Mouse (Mus musculus) neural tube, embryonic 11.5 days (tissue): ENCODE data around the gene Ppp3ca. TPM values are rescaled to one million over a fixed set of nuclear protein-coding genes. Genes with fewer than 3 reads are reported as not detected.

Experiments used
- ATAC-seq: fragments of 200-750 bp; cut with Nextera tagmentation; 2 replicates; pipeline ENCODE4 v1.8.0; 2017; ENCODE audit warnings: moderate number of reproducible peaks, mild to moderate bottlenecking, moderate TSS enrichment, moderate library complexity; ENCODE audit not compliant: insufficient read depth, low FRiP score, low TSS enrichment
- DNase-seq: peaks from one replicate; pipeline ENCODE4 v3.0.0-alpha.2; 2015; ENCODE audit warnings: low spot score
- H3K27ac ChIP-seq: fragments of 300-500 bp; sonication (generic); 2 replicates; pipeline ENCODE4 v1.5.1; 2014; ENCODE audit warnings: low read depth, mild to moderate bottlenecking, low read length
- H3K27me3 ChIP-seq: fragments of 300-500 bp; sonication (generic); 2 replicates; pipeline ENCODE4 v1.6.1; 2014; ENCODE audit warnings: mild to moderate bottlenecking, low read length, mixed read lengths; ENCODE audit not compliant: control insufficient read depth, insufficient read depth
- H3K36me3 ChIP-seq: fragments of 300-500 bp; sonication (generic); 2 replicates; pipeline ENCODE4 v1.6.1; 2014; ENCODE audit warnings: mild to moderate bottlenecking, low read length, moderate library complexity, mixed read lengths; ENCODE audit not compliant: control insufficient read depth, insufficient read depth
- H3K4me1 ChIP-seq: fragments of 300-500 bp; sonication (generic); 2 replicates; pipeline ENCODE4 v1.6.1; 2014; ENCODE audit warnings: low read length, mixed read lengths; ENCODE audit not compliant: control insufficient read depth, insufficient read depth
- H3K4me2 ChIP-seq: fragments of 300-500 bp; sonication (generic); 2 replicates; pipeline ENCODE4 v1.6.1; 2014; ENCODE audit warnings: low read depth, mild to moderate bottlenecking, moderate library complexity
- H3K4me3 ChIP-seq: fragments of 300-500 bp; sonication (generic); 2 replicates; pipeline ENCODE4 v1.5.1; 2014; ENCODE audit warnings: low read depth, low read length
- H3K9ac ChIP-seq: fragments of 300-500 bp; sonication (generic); 2 replicates; pipeline ENCODE4 v1.6.1; 2014; ENCODE audit warnings: mild to moderate bottlenecking, low read length
- H3K9me3 ChIP-seq: fragments of 300-500 bp; sonication (generic); 2 replicates; pipeline ENCODE4 v1.6.1; 2016; ENCODE audit warnings: low read length; ENCODE audit not compliant: control insufficient read depth
- WGBS: fragments of 180-500 bp; shearing (Covaris S2); extraction: QIAGEN DNeasy Blood & Tissue Kit; methylation state at CpG from one replicate; pipeline ENCODE4 v1.1.7; 2014; 5-methylcytosine and 5-hydroxymethylcytosine counted together
- polyA plus RNA-seq: library from polyadenylated mRNA; unstranded; fragments of >200 nt; fragmentation: Nextera tagmentation; extraction: Ambion mirVana; gene quantifications from 2 replicates; pipeline ENCODE4 v1.2.1, GENCODE M21; 2014

Gene Ppp3ca
- polyA plus RNA-seq, 1 experiment from 2014 or later: 72.4 TPM

GRCm38 (mm10) chr3:136812791-136813190, 142.9 kb downstream of the Ppp3ca start:
- Histone ChIP-seq H3K4me1 (no peaks in the 10 kb centered on the region), H3K4me3 (no peak overlapping the region), H3K36me3 (no peaks in the 10 kb centered on the region), H3K27me3 (no peaks in the 10 kb centered on the region), H3K4me2 (no peak overlapping the region), H3K9ac (no peak overlapping the region), H3K27ac (no peak overlapping the region), H3K9me3 (no peaks in the 10 kb centered on the region)
- DNase-seq: no peak
- no peak for ATAC-seq
- WGBS: 92% methylated on average over 2 of the region's 2 CpGs

DNA sequence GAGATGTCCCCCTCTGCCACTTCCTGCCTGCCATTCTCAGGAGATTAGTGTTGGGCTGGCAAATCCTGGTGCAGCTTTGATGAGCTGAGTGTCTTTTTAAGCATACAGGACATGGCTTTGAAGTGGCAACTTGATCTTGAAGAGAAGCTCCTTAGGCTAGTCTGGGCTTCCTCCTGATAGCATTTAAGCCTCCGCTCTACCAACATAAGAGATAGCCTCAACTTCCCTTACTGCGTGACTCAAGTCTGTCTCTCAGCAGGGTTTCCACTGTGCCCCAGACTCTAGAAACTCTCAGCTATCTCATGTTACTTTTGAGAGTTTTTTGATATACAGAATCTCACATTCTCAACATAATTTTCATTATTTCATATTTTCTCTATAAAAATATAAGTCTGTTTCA, 144.0 kb downstream of the Ppp3ca start:
- 76% methylated on average over 2 of the region's 2 CpGs for WGBS
- Histone ChIP-seq H3K4me3 (no peak overlapping the region), H3K4me1 (no peaks in the 10 kb centered on the region), H3K9ac (no peak overlapping the region), H3K27ac (no peak overlapping the region), H3K27me3 (no peaks in the 10 kb centered on the region), H3K36me3 (no peaks in the 10 kb centered on the region), H3K4me2 (no peak overlapping the region), H3K9me3 (no peaks in the 10 kb centered on the region)
- no peak for DNase-seq
- ATAC-seq: no peak

DNA sequence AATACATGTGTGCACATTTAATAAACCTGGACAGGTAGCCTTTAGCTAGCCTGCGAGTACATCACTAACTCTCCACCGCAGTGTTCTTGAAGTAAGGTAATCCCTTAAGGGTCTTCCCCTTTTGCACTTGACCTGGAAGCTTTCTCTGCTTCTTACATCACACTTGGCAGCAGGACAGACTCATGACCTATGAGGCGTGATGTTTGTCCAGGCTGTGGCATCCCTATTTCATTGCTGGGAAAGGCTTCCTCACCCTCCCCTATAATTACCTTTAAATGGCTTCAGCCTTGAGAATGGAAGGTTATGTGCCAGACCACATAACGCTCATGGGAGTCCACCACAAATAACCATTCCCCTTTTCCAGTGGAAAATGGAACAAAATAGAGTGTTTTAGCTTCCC, 145.0 kb downstream of the Ppp3ca start:
- ATAC-seq (no peak), DNase-seq (no peak)
- no peak overlapping the region for H3K4me2 ChIP-seq
- H3K4me3 ChIP-seq: no peak overlapping the region
- H3K27me3 ChIP-seq: no peaks in the 10 kb centered on the region
- no peak overlapping the region for H3K9ac ChIP-seq
- WGBS: 88% methylated on average over 4 of the region's 4 CpGs
- no peaks in the 10 kb centered on the region for H3K36me3 ChIP-seq
- no peaks in the 10 kb centered on the region for H3K9me3 ChIP-seq
- H3K27ac ChIP-seq: no peak overlapping the region
- H3K4me1 ChIP-seq: no peaks in the 10 kb centered on the region

- Histone ChIP-seq H3K4me1 (no peaks in the 10 kb centered on the region), H3K27ac (no peak overlapping the region), H3K9me3 (no peaks in the 10 kb centered on the region), H3K4me3 (no peak overlapping the region), H3K9ac (no peak overlapping the region), H3K27me3 (no peaks in the 10 kb centered on the region), H3K4me2 (no peak overlapping the region), H3K36me3 (no peaks in the 10 kb centered on the region)
- 76% methylated on average over 3 of the region's 3 CpGs for WGBS
- DNase-seq (no peak), ATAC-seq (no peak)
Observed at GRCm38 (mm10) chr3:136816319-136816718, 146.4 kb downstream of the Ppp3ca start.

DNA sequence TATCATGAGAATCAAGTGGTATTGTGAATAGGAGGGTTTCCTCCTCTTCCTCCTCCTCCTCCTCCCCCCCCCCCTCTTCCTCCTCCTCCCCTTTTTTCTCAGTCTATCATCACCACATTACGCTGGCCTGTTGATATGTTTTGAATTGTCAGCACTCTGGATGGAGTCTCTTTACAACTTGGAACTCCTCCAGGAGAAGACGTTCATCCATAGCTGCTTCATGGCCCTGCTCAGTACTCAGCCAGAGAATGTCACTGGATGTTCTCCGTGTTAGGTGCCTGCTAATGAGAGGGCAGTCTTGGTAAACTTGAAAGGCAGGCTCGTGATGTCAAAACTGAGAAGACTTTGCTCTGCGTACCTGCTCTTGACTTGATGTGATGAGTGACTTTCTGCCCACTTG, 149.1 kb downstream of the Ppp3ca start:
- no peak for DNase-seq
- H3K4me1 ChIP-seq: no peaks in the 10 kb centered on the region
- no peak for ATAC-seq
- H3K27ac ChIP-seq: no peak overlapping the region
- no peak overlapping the region for H3K4me3 ChIP-seq
- no peak overlapping the region for H3K4me2 ChIP-seq
- 86% methylated on average over 5 of the region's 5 CpGs for WGBS
- no peaks in the 10 kb centered on the region for H3K9me3 ChIP-seq
- no peak overlapping the region for H3K9ac ChIP-seq
- no peaks in the 10 kb centered on the region for H3K27me3 ChIP-seq
- no peaks in the 10 kb centered on the region for H3K36me3 ChIP-seq

DNA sequence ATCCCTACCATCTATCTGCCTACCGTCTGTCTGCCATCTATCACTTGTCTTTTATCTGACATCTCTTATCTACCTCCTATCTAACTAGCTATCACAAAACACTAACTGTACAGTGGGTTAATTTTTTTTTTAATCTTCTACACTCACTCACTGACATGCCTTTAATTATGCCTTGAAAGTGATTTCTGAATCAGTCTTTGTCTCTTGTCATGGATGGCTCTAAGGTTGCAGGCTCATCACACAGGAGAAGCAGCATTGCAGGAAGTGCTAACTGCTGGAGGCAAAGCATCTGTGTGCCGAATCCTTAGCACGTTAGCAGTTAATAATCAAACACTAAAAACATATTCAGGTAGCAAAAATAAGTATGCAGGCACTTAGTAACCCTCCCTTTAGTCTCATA, 151.1 kb downstream of the Ppp3ca start:
- DNase-seq: no peak
- WGBS: 81% methylated on average over 3 of the region's 3 CpGs
- no peak overlapping the region for H3K27ac ChIP-seq

DNA sequence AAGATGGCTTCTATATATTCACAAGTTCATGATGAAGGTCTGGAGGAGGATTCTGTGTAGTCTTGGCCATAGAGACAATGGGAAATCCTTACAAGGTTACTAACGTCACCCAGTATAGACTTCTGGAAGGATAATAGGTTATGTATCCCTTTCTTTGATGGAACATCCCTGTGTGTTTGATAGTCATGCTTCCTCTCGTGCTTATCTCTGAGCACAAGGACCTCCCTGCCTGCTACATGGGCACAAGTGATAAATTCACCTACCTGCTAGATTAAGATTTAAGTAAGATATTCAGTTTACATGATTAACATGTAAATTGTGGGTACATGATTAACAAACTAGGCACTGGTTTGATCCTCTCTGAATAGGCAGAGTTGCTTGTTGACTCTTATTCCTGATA, 152.1 kb downstream of the Ppp3ca start:
- Histone ChIP-seq H3K4me3 (no peak overlapping the region), H3K27me3 (no peaks in the 10 kb centered on the region), H3K4me2 (no peak overlapping the region), H3K9me3 (no peaks in the 10 kb centered on the region), H3K9ac (no peak overlapping the region), H3K36me3 (no peaks in the 10 kb centered on the region), H3K4me1 (no peaks in the 10 kb centered on the region), H3K27ac (no peak overlapping the region)
- DNase-seq: no peak
- 88% methylated on average over 2 of the region's 2 CpGs for whole genome bisulfite sequencing
- no peak for ATAC-seq

More for the DNA sequence above, 151.1 kb downstream of the Ppp3ca start:
- Histone ChIP-seq H3K4me1 (no peaks in the 10 kb centered on the region), H3K9ac (no peak overlapping the region), H3K9me3 (no peaks in the 10 kb centered on the region), H3K27me3 (no peaks in the 10 kb centered on the region), H3K4me3 (no peak overlapping the region), H3K4me2 (no peak overlapping the region), H3K36me3 (no peaks in the 10 kb centered on the region)
- no peak for ATAC-seq

DNA sequence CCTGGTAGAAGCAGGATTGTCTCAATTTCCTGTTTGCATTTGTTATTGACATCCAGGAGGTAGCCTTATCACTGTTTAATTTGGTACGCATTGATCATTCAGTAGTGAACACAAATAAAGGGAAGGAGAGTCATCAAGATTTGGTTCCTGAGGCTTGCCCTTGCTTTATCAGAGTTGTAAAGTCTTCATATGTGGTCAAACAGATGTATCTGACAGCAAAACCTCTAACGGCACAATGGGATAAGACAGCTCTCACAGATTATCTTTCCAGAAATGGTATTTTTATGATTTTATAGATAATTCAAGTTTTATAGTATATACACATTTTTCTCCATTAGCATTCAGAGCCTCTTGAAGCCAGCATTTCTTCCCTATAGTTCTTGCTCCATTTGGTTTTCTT, 152.5 kb downstream of the Ppp3ca start:
- ATAC-seq (no peak), DNase-seq (no peak)
- Histone ChIP-seq H3K4me1 (no peaks in the 10 kb centered on the region), H3K9ac (no peak overlapping the region), H3K36me3 (no peaks in the 10 kb centered on the region), H3K4me2 (no peak overlapping the region), H3K9me3 (no peaks in the 10 kb centered on the region), H3K27me3 (no peaks in the 10 kb centered on the region), H3K27ac (no peak overlapping the region), H3K4me3 (no peak overlapping the region)
- 96% methylated on average over 2 of the region's 2 CpGs for WGBS

- no peaks in the 10 kb centered on the region for H3K36me3 ChIP-seq
- no peak overlapping the region for H3K4me3 ChIP-seq
- H3K9ac ChIP-seq: no peak overlapping the region
- no peak overlapping the region for H3K4me2 ChIP-seq
- H3K27ac ChIP-seq: no peak overlapping the region
- H3K4me1 ChIP-seq: peaks cover 3% of the 10 kb centered on the region
- DNase-seq (no peak), ATAC-seq (no peak)
- WGBS: 66% methylated on average over 2 of the region's 2 CpGs
- H3K9me3 ChIP-seq: no peaks in the 10 kb centered on the region
- H3K27me3 ChIP-seq: no peaks in the 10 kb centered on the region
Observed at GRCm38 (mm10) chr3:136828451-136828850, 158.5 kb downstream of the Ppp3ca start.
